Mouse (Mus musculus) limb, embryonic 11.5 days (tissue): ENCODE data around the gene Cdkl5. TPM values are rescaled to one million over a fixed set of nuclear protein-coding genes. Genes with fewer than 3 reads are reported as not detected.

Experiments used
- ATAC-seq: fragments of 200-750 bp; cut with Nextera tagmentation; 2 replicates; pipeline ENCODE4 v1.8.0; 2017; ENCODE audit warnings: low read depth; ENCODE audit not compliant: insufficient number of reproducible peaks, low FRiP score, low TSS enrichment
- DNase-seq: peaks from one replicate; pipeline ENCODE4 v3.0.0-alpha.2; 2015; ENCODE audit warnings: low spot score
- H3K27ac ChIP-seq: fragments of 300-500 bp; sonication (generic); replicated peaks from 2 replicates; pipeline ENCODE4 v1.5.1; 2014; ENCODE audit warnings: low read depth, mild to moderate bottlenecking, low read length
- H3K27me3 ChIP-seq: fragments of 300-500 bp; sonication (generic); 2 replicates; pipeline ENCODE4 v1.6.1; 2014; ENCODE audit warnings: mild to moderate bottlenecking, low read length, mixed read lengths; ENCODE audit not compliant: control insufficient read depth, insufficient read depth
- H3K36me3 ChIP-seq: fragments of 300-500 bp; sonication (generic); 2 replicates; pipeline ENCODE4 v1.6.1; 2014; ENCODE audit warnings: mild to moderate bottlenecking, low read length, moderate library complexity, mixed read lengths; ENCODE audit not compliant: control insufficient read depth, insufficient read depth
- H3K4me1 ChIP-seq: fragments of 300-500 bp; sonication (generic); 2 replicates; pipeline ENCODE4 v1.6.1; 2014; ENCODE audit warnings: low read length, mixed read lengths; ENCODE audit not compliant: control insufficient read depth, insufficient read depth
- H3K4me2 ChIP-seq: fragments of 300-500 bp; sonication (generic); 2 replicates; pipeline ENCODE4 v1.6.1; 2014; ENCODE audit warnings: low read depth, mild to moderate bottlenecking, moderate library complexity; ENCODE audit not compliant: severe bottlenecking
- H3K4me3 ChIP-seq: fragments of 300-500 bp; sonication (generic); 2 replicates; pipeline ENCODE4 v1.5.1; 2014; ENCODE audit warnings: low read depth, low read length
- H3K9ac ChIP-seq: fragments of 300-500 bp; sonication (generic); 2 replicates; pipeline ENCODE4 v1.6.1; 2014; ENCODE audit warnings: mild to moderate bottlenecking, low read length
- H3K9me3 ChIP-seq: fragments of 300-500 bp; sonication (generic); 2 replicates; pipeline ENCODE4 v1.6.1; 2016; ENCODE audit warnings: low read length; ENCODE audit not compliant: control insufficient read depth
- WGBS: fragments of 180-500 bp; shearing (Covaris S2); extraction: QIAGEN DNeasy Blood & Tissue Kit; methylation state at CpG from one replicate; pipeline ENCODE4 v1.1.7; 2014; 5-methylcytosine and 5-hydroxymethylcytosine counted together
- polyA plus RNA-seq: library from polyadenylated mRNA; unstranded; fragments of >200 nt; fragmentation: Nextera tagmentation; extraction: Ambion mirVana; gene quantifications from 2 replicates; pipeline ENCODE4 v1.2.1, GENCODE M21; 2014

Cdkl5 gene
- polyA plus RNA-seq, result 1.4 and 2.0 TPM in 2 replicates

GRCm38 (mm10) chrX:160994543-160995121, at the start of gene Cdkl5:
Cdkl5 (minus strand) TSS chrX:160994704.
- Histone ChIP-seq H3K9me3 (no peaks in the 10 kb centered on the region), H3K27ac (0 out of 2 replicates have a peak within 1 kb of the TSS, but pooled peaks have one; percentile 6), H3K9ac (peak within 1 kb of the TSS; percentile 52), H3K27me3 (peaks cover 9% of the 10 kb centered on the region; the same call in 1 of the 2 replicates), H3K4me3 (peak within 1 kb of the TSS; percentile 43), H3K4me2 (peak within 1 kb of the TSS; percentile 44), H3K36me3 (no peaks in the 10 kb centered on the region), H3K4me1 (no peaks in the 10 kb centered on the region)
- WGBS, result 31% methylated on average over 53 of the region's 53 CpGs
- ATAC-seq (peak; percentile 96), DNase-seq (peak; percentile 93)

GRCm38 (mm10) chrX:161033235-161033803, 38.8 kb upstream of the Cdkl5 start:
- Histone ChIP-seq H3K36me3 (no peaks in the 10 kb centered on the region), H3K27ac (no peak overlapping the region), H3K4me3 (no peak overlapping the region), H3K9ac (no peak overlapping the region), H3K4me1 (no peaks in the 10 kb centered on the region), H3K9me3 (no peaks in the 10 kb centered on the region), H3K4me2 (no peak overlapping the region), H3K27me3 (no peaks in the 10 kb centered on the region)
- ATAC-seq (no peak), DNase-seq (peak; percentile 36)
- 53% methylated on average over 3 of the region's 3 CpGs for WGBS

- no peak for ATAC-seq
- H3K9ac ChIP-seq, result no peak overlapping the region
- 46% methylated on average over 2 of the region's 2 CpGs for WGBS
- H3K9me3 ChIP-seq, result no peaks in the 10 kb centered on the region
- DNase-seq, result no peak
- no peaks in the 10 kb centered on the region for H3K4me1 ChIP-seq
- H3K4me3 ChIP-seq, result no peak overlapping the region
- H3K27ac ChIP-seq, result no peak overlapping the region
- H3K27me3 ChIP-seq, result no peaks in the 10 kb centered on the region
- H3K4me2 ChIP-seq, result no peak overlapping the region
- H3K36me3 ChIP-seq, result no peaks in the 10 kb centered on the region
Observed at GRCm38 (mm10) chrX:161032423-161032822, 37.9 kb upstream of the Cdkl5 start.

DNA sequence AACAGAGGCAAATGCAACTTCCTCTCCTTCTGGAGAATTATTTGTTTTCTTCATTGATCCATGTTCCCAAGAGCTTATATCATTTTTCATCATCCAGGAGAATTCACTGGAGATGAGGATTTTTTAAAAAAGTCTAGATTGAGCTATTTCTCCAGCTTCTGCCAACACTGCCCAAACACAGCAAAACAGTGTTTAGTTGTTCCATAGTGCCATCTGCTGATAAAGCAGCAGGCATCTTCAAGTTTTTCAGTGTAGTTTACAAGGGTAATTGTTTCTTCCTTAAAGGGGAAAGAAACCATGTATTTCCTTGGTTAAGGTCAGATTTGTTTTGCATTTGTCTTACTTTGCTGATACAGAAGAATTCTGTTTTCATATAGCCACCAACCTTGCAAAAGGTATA, 35.7 kb upstream of the Cdkl5 start:
- ATAC-seq (no peak), DNase-seq (no peak)
- no peak overlapping the region for H3K4me3 ChIP-seq
- H3K27me3 ChIP-seq, result no peaks in the 10 kb centered on the region
- H3K4me2 ChIP-seq, result no peak overlapping the region
- no peaks in the 10 kb centered on the region for H3K4me1 ChIP-seq
- no peak overlapping the region for H3K9ac ChIP-seq
- H3K27ac ChIP-seq, result no peak overlapping the region
- H3K36me3 ChIP-seq, result no peaks in the 10 kb centered on the region
- H3K9me3 ChIP-seq, result no peaks in the 10 kb centered on the region

DNA sequence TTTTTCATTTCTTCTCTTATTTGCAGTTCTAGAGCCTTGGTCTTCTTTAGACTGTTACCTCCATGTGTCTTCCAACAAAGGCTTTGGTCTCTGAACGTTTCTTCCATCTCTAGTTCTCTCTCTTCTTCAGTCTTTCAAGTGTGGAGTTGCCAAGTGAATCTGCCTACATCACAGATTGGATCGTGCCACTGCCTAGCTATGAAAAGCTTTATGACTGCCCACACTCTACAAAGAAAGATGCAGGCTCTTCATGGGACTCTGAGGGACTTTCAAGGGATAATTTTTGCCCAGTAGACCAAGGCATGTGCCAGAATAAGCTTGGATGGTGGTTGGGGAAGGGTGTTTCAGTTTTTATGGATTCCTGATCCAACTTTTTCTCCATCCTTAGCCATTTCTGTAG, 30.0 kb upstream of the Cdkl5 start:
- no peak overlapping the region for H3K4me3 ChIP-seq
- 80% methylated on average over 2 of the region's 2 CpGs for WGBS
- H3K9me3 ChIP-seq, result no peaks in the 10 kb centered on the region
- H3K4me1 ChIP-seq, result no peaks in the 10 kb centered on the region
- no peak for ATAC-seq
- H3K27ac ChIP-seq, result no peak overlapping the region
- no peak overlapping the region for H3K4me2 ChIP-seq
- H3K36me3 ChIP-seq, result no peaks in the 10 kb centered on the region
- no peak overlapping the region for H3K9ac ChIP-seq
- no peak for DNase-seq
- H3K27me3 ChIP-seq, result no peaks in the 10 kb centered on the region

- H3K9ac ChIP-seq, result no peak overlapping the region
- H3K4me3 ChIP-seq, result no peak overlapping the region
- WGBS, result 82% methylated on average over 7 of the region's 7 CpGs
- DNase-seq (no peak), ATAC-seq (no peak)
- H3K9me3 ChIP-seq, result no peaks in the 10 kb centered on the region
- H3K4me1 ChIP-seq, result no peaks in the 10 kb centered on the region
- H3K36me3 ChIP-seq, result no peaks in the 10 kb centered on the region
- H3K27ac ChIP-seq, result no peak overlapping the region
- no peak overlapping the region for H3K4me2 ChIP-seq
- H3K27me3 ChIP-seq, result 0 out of 2 replicates have a peak, but pooled peaks cover 5% of the 10 kb centered on the region
Observed at GRCm38 (mm10) chrX:161021548-161021947, 27.0 kb upstream of the Cdkl5 start.

GRCm38 (mm10) chrX:161018179-161018578, 23.7 kb upstream of the Cdkl5 start:
- H3K4me1 ChIP-seq, result no peaks in the 10 kb centered on the region
- H3K4me2 ChIP-seq, result no peak overlapping the region
- H3K27me3 ChIP-seq, result 0 out of 2 replicates have a peak, but pooled peaks cover 5% of the 10 kb centered on the region
- H3K36me3 ChIP-seq, result no peaks in the 10 kb centered on the region
- H3K9me3 ChIP-seq, result no peaks in the 10 kb centered on the region
- DNase-seq, result no peak
- WGBS, result 83% methylated on average over 1 of the region's 1 CpGs
- no peak overlapping the region for H3K4me3 ChIP-seq
- no peak overlapping the region for H3K27ac ChIP-seq
- no peak overlapping the region for H3K9ac ChIP-seq
- no peak for ATAC-seq

GRCm38 (mm10) chrX:161006272-161006671, 11.8 kb upstream of the Cdkl5 start:
- H3K4me3 ChIP-seq, result no peak overlapping the region
- 100% methylated on average over 1 of the region's 1 CpGs for WGBS
- DNase-seq (no peak), ATAC-seq (no peak)
- no peak overlapping the region for H3K4me2 ChIP-seq
- H3K9ac ChIP-seq, result no peak overlapping the region
- H3K9me3 ChIP-seq, result no peaks in the 10 kb centered on the region
- H3K36me3 ChIP-seq, result no peaks in the 10 kb centered on the region
- H3K4me1 ChIP-seq, result no peaks in the 10 kb centered on the region
- H3K27me3 ChIP-seq, result 0 out of 2 replicates have a peak, but pooled peaks cover 2% of the 10 kb centered on the region
- no peak overlapping the region for H3K27ac ChIP-seq
